Mouse (Mus musculus): Measurements from ENCODE around the gene Sema4f. TPM values are rescaled to one million over a fixed set of nuclear protein-coding genes. Genes with fewer than 3 reads are reported as not detected.

Sema4f gene
- 6.5 and 7.2 TPM in 2 replicates for polyA plus RNA-seq (2015; fragmentation: Nextera tagmentation; extraction: Ambion mirVana)

- Histone ChIP-seq H3K4me1 (peaks cover 5% of the 10 kb centered on the region; the same call in 1 of the 2 replicates), H3K36me3 (no peaks in the 10 kb centered on the region), H3K9ac (peak within 1 kb of the TSS; percentile 80), H3K27ac (no peak within 1 kb of the TSS), H3K9me3 (no peaks in the 10 kb centered on the region), H3K4me2 (peak within 1 kb of the TSS; percentile 87), H3K4me3 (peak within 1 kb of the TSS; percentile 59), H3K27me3 (peaks cover 29% of the 10 kb centered on the region)
- peak; percentile 94 for ATAC-seq (ENCODE audit: insufficient number of reproducible peaks, insufficient read depth, low FRiP score, low TSS enrichment, low read depth)
- 3% methylated on average over 38 of the region's 44 CpGs for WGBS
Observed at GRCm38 (mm10) chr6:82939167-82939912, at the start of gene Sema4f. Gene Sema4f (minus strand): TSS chr6:82939769.

- Histone ChIP-seq H3K4me3 (no peak overlapping the region), H3K9ac (0 out of 2 replicates have a peak overlapping the region, but pooled peaks have one; percentile 36), H3K4me1 (peaks cover 14% of the 10 kb centered on the region), H3K27me3 (no peaks in the 10 kb centered on the region; the same call in 1 of the 2 replicates), H3K27ac (peak overlapping the region; percentile 75), H3K4me2 (peak overlapping the region; percentile 39), H3K9me3 (no peaks in the 10 kb centered on the region), H3K36me3 (no peaks in the 10 kb centered on the region)
- WGBS: 6% methylated on average over 9 of the region's 9 CpGs
- ATAC-seq (ENCODE audit: insufficient number of reproducible peaks, insufficient read depth, low FRiP score, low TSS enrichment, low read depth): peak; percentile 74; the same call in 1 of the 2 replicates
Observed at GRCm38 (mm10) chr6:82987411-82987971, 47.9 kb upstream of the Sema4f start.

DNA sequence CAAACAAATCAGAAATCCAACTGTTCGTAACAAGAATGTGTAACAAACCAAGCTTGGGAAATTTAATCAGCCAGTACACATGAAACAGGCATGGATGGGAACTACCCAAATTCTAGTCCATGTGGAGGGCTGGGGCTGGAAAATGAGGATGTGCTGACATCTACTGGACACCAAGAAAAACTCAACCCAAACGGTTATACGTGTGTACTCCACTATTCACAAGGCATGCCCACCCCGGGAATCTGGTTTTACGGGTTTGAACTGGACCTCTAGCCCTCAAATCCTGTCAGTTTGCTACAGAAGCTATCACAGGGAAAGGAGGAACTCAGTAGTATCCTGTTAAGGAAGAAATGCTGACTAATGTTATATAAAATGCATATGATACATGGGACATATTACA lies 31.5 kb upstream of the Sema4f start:
- Histone ChIP-seq H3K27me3 (peaks cover 10% of the 10 kb centered on the region; the same call in 1 of the 2 replicates), H3K9me3 (no peaks in the 10 kb centered on the region), H3K36me3 (no peaks in the 10 kb centered on the region), H3K27ac (no peak overlapping the region), H3K4me3 (no peak overlapping the region), H3K4me1 (no peaks in the 10 kb centered on the region), H3K4me2 (no peak overlapping the region), H3K9ac (no peak overlapping the region)
- ATAC-seq (ENCODE audit: insufficient number of reproducible peaks, insufficient read depth, low FRiP score, low TSS enrichment, low read depth): no peak
- WGBS: 6% methylated on average over 5 of the region's 5 CpGs

DNA sequence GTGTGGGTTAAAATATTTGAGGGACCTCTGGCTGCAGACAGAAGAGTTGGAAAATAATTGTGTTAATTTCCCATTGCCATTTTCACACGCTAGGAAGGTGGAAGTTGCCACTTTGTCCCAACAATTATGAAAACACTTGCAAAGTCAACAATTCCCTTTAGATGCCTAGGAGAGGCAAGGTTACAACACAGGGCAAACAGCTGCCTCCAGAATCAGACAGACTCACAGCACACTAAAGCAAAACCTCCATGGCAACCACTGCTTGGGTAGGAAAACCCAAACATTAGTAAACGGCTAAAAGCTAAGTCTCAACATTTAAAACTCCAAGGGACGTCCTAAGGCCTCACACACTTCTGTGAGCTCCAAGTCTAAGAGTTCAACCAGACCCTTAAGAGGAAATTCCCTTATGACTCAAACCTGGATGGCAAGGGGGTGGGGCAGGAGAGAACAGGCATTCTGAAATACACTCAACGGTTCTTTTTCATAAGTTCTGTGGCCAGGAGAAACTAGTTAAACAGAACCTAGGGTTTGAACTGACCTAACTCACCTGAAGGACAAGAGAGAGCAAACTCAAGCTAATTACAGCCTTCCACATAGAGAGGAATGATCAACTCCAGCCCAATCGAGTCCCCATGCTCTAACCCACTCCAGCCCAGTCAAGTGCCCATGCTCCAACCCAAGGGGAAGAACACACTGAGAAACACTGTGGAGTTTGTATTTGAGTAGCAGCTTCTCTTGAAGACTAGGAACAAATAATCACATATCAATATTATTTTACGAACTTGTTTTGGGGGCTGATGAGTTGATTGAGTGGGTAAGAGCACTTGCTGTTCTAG lies 29.9 kb upstream of the Sema4f start:
- H3K27ac ChIP-seq: no peak overlapping the region
- no peaks in the 10 kb centered on the region for H3K9me3 ChIP-seq
- H3K36me3 ChIP-seq: no peaks in the 10 kb centered on the region
- no peak overlapping the region for H3K9ac ChIP-seq
- 77% methylated on average over 6 of the region's 6 CpGs for WGBS
- H3K4me1 ChIP-seq: no peaks in the 10 kb centered on the region
- no peak for ATAC-seq (ENCODE audit: insufficient number of reproducible peaks, insufficient read depth, low FRiP score, low TSS enrichment, low read depth)
- H3K4me3 ChIP-seq: no peak overlapping the region
- H3K4me2 ChIP-seq: no peak overlapping the region
- H3K27me3 ChIP-seq: peaks cover 10% of the 10 kb centered on the region; the same call in 1 of the 2 replicates

DNA sequence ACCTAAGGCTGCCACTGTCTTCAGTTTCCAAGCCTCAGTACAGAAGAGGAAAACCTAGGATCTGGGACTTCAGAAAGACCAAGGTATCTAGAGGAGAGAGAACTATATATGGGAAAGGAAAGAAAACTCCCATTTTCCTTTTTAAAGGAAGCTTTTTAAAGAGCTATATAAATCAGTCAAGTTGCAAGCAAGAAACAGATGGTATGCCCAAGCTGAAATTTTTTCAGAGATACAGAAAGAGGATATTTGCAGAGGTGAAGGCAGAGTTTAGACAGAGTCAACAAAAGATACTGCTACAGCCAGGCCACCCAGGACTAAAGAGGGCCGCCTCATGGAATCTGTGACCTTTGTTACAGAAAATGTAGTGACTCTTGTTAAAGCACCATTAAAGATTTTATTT lies 22.1 kb upstream of the Sema4f start:
- WGBS: 91% methylated on average over 1 of the region's 1 CpGs

DNA sequence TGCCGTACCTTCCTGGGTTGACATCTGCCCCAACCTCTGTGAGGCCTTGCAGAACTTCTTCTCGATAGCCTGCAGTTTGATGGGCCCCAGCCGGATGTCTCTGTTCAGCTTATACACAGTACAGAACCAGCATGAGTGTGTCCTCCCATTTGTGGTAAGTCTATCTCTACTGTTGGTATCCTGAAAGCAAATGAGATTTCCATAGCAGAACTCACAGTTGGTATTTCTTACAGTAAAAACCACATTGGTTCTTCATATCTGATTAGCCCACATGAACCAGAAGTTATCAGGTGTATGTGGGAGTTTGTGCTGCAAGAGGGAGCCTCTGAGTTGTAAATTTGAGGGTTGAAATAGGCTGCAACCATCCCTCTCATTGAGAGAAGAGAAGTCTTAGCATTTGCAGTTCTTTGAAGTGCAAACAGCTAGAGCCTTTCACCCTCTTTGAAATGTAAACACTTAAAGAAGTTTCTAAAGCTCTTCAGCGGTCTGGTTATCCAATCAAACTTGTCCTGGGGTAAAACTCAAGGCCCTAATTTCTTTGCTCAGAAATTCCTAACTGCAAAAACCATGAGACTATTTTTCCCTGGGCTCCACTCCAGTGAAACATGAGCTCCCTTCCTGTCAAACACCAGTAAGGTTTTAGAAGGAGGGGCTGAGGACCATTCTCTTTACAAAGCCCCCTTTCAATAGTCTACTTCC lies 17.1 kb upstream of the Sema4f start:
- no peak overlapping the region for H3K4me3 ChIP-seq
- 0 out of 2 replicates have a peak overlapping the region, but pooled peaks have one; percentile 12 for H3K4me2 ChIP-seq
- no peaks in the 10 kb centered on the region for H3K27me3 ChIP-seq
- 57% methylated on average over 4 of the region's 4 CpGs for WGBS
- ATAC-seq (ENCODE audit: insufficient number of reproducible peaks, insufficient read depth, low FRiP score, low TSS enrichment, low read depth): peak; percentile 74; the same call in 1 of the 2 replicates
- H3K9me3 ChIP-seq: no peaks in the 10 kb centered on the region
- H3K9ac ChIP-seq: no peak overlapping the region
- peak overlapping the region; percentile 74 for H3K27ac ChIP-seq
- H3K36me3 ChIP-seq: no peaks in the 10 kb centered on the region
- peaks cover 13% of the 10 kb centered on the region for H3K4me1 ChIP-seq

More for the DNA sequence above, 22.1 kb upstream of the Sema4f start:
- Histone ChIP-seq H3K9me3 (no peaks in the 10 kb centered on the region), H3K9ac (no peak overlapping the region), H3K27ac (no peak overlapping the region), H3K4me1 (peaks cover 6% of the 10 kb centered on the region), H3K4me3 (no peak overlapping the region), H3K27me3 (no peaks in the 10 kb centered on the region), H3K36me3 (no peaks in the 10 kb centered on the region), H3K4me2 (no peak overlapping the region)
- no peak for ATAC-seq (ENCODE audit: insufficient number of reproducible peaks, insufficient read depth, low FRiP score, low TSS enrichment, low read depth)

- no peak within 1 kb of the TSS for H3K27ac ChIP-seq
- H3K36me3 ChIP-seq: no peaks in the 10 kb centered on the region
- H3K4me3 ChIP-seq: no peak within 1 kb of the TSS
- ATAC-seq (ENCODE audit: insufficient number of reproducible peaks, insufficient read depth, low FRiP score, low TSS enrichment, low read depth): no peak
- no peak within 1 kb of the TSS for H3K4me2 ChIP-seq
- H3K27me3 ChIP-seq: no peaks in the 10 kb centered on the region
- no peaks in the 10 kb centered on the region for H3K4me1 ChIP-seq
- no peaks in the 10 kb centered on the region; the same call in 1 of the 2 replicates for H3K9me3 ChIP-seq
- no peak within 1 kb of the TSS for H3K9ac ChIP-seq
- WGBS: 64% methylated on average over 14 of the region's 14 CpGs
Observed at GRCm38 (mm10) chr6:82946651-82947050, 7.1 kb upstream of the Sema4f start, which contains the start of gene M1ap. Gene M1ap (plus strand): TSS chr6:82946902.

DNA sequence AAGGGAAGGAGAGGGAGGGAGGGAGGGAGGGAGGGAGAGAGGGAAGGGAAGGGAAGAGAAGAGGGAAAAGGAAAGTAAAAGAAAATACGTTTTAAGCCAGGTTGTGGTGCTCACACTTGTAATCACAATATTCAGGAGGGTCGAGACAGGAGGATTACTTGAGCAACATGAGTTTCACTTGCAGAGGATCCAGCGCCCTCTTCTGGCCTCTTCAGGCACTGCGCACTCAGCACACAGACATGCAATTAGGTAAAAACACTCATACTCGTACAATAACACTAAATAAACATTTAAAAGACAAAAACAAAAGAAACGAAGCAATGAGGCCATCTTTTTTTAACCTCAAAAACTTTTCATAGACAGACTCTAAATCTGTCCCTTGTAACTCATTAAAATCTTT lies 6.2 kb upstream of the Sema4f start:
- H3K4me2 ChIP-seq: no peak overlapping the region
- H3K9me3 ChIP-seq: no peaks in the 10 kb centered on the region; the same call in 1 of the 2 replicates
- H3K27ac ChIP-seq: no peak overlapping the region
- WGBS: 51% methylated on average over 6 of the region's 6 CpGs
- no peaks in the 10 kb centered on the region for H3K36me3 ChIP-seq
- no peak overlapping the region for H3K9ac ChIP-seq
- no peak for ATAC-seq (ENCODE audit: insufficient number of reproducible peaks, insufficient read depth, low FRiP score, low TSS enrichment, low read depth)
- H3K4me1 ChIP-seq: no peaks in the 10 kb centered on the region
- no peak overlapping the region for H3K4me3 ChIP-seq
- H3K27me3 ChIP-seq: no peaks in the 10 kb centered on the region

- no peak for ATAC-seq (ENCODE audit: insufficient number of reproducible peaks, insufficient read depth, low FRiP score, low TSS enrichment, low read depth)
- H3K27ac ChIP-seq: no peak overlapping the region
- WGBS: 78% methylated on average over 3 of the region's 3 CpGs
Observed at GRCm38 (mm10) chr6:82940765-82941164, 1.2 kb upstream of the Sema4f start.

GRCm38 (mm10) chr6:82934616-82935230 lies 4.8 kb downstream of the Sema4f start:
- no peaks in the 10 kb centered on the region for H3K9me3 ChIP-seq
- H3K36me3 ChIP-seq: no peaks in the 10 kb centered on the region
- H3K4me1 ChIP-seq: peaks cover 11% of the 10 kb centered on the region
- H3K4me2 ChIP-seq: no peak overlapping the region
- no peak overlapping the region for H3K4me3 ChIP-seq
- 87% methylated on average over 3 of the region's 3 CpGs for WGBS
- peaks cover 26% of the 10 kb centered on the region for H3K27me3 ChIP-seq
- no peak overlapping the region for H3K9ac ChIP-seq
- H3K27ac ChIP-seq: no peak overlapping the region
- ATAC-seq (ENCODE audit: insufficient number of reproducible peaks, insufficient read depth, low FRiP score, low TSS enrichment, low read depth): no peak

More at GRCm38 (mm10) chr6:82940765-82941164, 1.2 kb upstream of the Sema4f start:
- no peak overlapping the region for H3K4me3 ChIP-seq
- H3K4me2 ChIP-seq: no peak overlapping the region
- H3K4me1 ChIP-seq: peaks cover 5% of the 10 kb centered on the region; the same call in 1 of the 2 replicates
- H3K27me3 ChIP-seq: peaks cover 29% of the 10 kb centered on the region
- no peaks in the 10 kb centered on the region for H3K36me3 ChIP-seq
- no peaks in the 10 kb centered on the region for H3K9me3 ChIP-seq
- H3K9ac ChIP-seq: no peak overlapping the region
